Mouse (Mus musculus) forebrain, postnatal 0 days (tissue): Measurements from ENCODE around the gene Ccdc151. TPM values are rescaled to one million over a fixed set of nuclear protein-coding genes. Genes with fewer than 3 reads are reported as not detected.

Experiments used
- ATAC-seq: fragments of 200-750 bp; cut with Nextera tagmentation; 2 replicates; pipeline ENCODE4 v1.8.0; 2017; ENCODE audit warnings: mild to moderate bottlenecking, moderate library complexity
- DNase-seq: peaks from one replicate; pipeline ENCODE4 v3.0.0-alpha.2; 2015
- H3K27ac ChIP-seq: fragments of 300-500 bp; sonication (generic); 2 replicates; pipeline ENCODE4 v1.5.1; 2014; ENCODE audit warnings: low read depth, mild to moderate bottlenecking, antibody characterized with exemption, low read length, moderate library complexity, mixed read lengths
- H3K27me3 ChIP-seq: fragments of 300-500 bp; sonication (generic); 2 replicates; pipeline ENCODE4 v1.6.1; 2014; ENCODE audit warnings: mild to moderate bottlenecking, low read length, mixed read lengths; ENCODE audit not compliant: insufficient read depth
- H3K36me3 ChIP-seq: fragments of 300-500 bp; sonication (generic); 2 replicates; pipeline ENCODE4 v1.6.1; 2014; ENCODE audit warnings: mild to moderate bottlenecking, moderate library complexity; ENCODE audit not compliant: insufficient read depth
- H3K4me1 ChIP-seq: fragments of 300-500 bp; sonication (generic); 2 replicates; pipeline ENCODE4 v1.6.1; 2014; ENCODE audit warnings: antibody characterized with exemption; ENCODE audit not compliant: insufficient read depth
- H3K4me2 ChIP-seq: fragments of 300-500 bp; sonication (generic); 2 replicates; pipeline ENCODE4 v1.6.1; 2014; ENCODE audit warnings: low read depth, mild to moderate bottlenecking, moderate library complexity
- H3K4me3 ChIP-seq: fragments of 300-500 bp; sonication (generic); 2 replicates; pipeline ENCODE4 v1.5.1; 2014; ENCODE audit warnings: low read depth, low read length, mixed read lengths
- H3K9ac ChIP-seq: fragments of 300-500 bp; sonication (generic); 2 replicates; pipeline ENCODE4 v1.6.1; 2014; ENCODE audit warnings: mild to moderate bottlenecking
- H3K9me3 ChIP-seq: fragments of 300-500 bp; sonication (generic); 2 replicates; pipeline ENCODE4 v1.6.1; 2016; ENCODE audit warnings: low read length
- CTCF ChIP-seq: sonication (generic); IDR thresholded peaks from 2 replicates; pipeline ENCODE4 v1.5.1; 2016; ENCODE audit warnings: antibody characterized with exemption, control low read depth, low read depth
- WGBS: fragments of 180-500 bp; shearing (Covaris S2); extraction: QIAGEN DNeasy Blood & Tissue Kit; methylation state at CpG from one replicate; pipeline ENCODE4 v1.1.7; 2014; 5-methylcytosine and 5-hydroxymethylcytosine counted together
- polyA plus RNA-seq: library from polyadenylated mRNA; unstranded; fragments of >200 nt; fragmentation: Nextera tagmentation; extraction: Ambion mirVana; gene quantifications from 2 replicates; pipeline ENCODE4 v1.2.1, GENCODE M21; 2015
- total RNA-seq: library from RNA; depleted of rRNA; stranded (reverse); fragments of >200 nt; gene quantifications from 2 replicates; pipeline ENCODE4 v1.2.3, GENCODE M21; 2014

Ccdc151 gene
- total and polyA plus RNA-seq, 2 experiments from 2014 or later: 6.0 to 6.4 TPM

- H3K27me3 ChIP-seq: no peaks in the 10 kb centered on the region
- H3K4me1 ChIP-seq: no peaks in the 10 kb centered on the region
- DNase-seq: no peak
- TF ChIP-seq CTCF: no peak
- no peak overlapping the region for H3K4me3 ChIP-seq
- H3K4me2 ChIP-seq: no peak overlapping the region
- WGBS: 72% methylated on average over 7 of the region's 7 CpGs
- H3K27ac ChIP-seq: no peak overlapping the region
- H3K9me3 ChIP-seq: no peaks in the 10 kb centered on the region
- peaks cover 50% of the 10 kb centered on the region for H3K36me3 ChIP-seq
- H3K9ac ChIP-seq: no peak overlapping the region
- no peak for ATAC-seq
Measured at GRCm38 (mm10) chr9:22017208-22017825, 14.9 kb upstream of the Ccdc151 start.

GRCm38 (mm10) chr9:22016245-22016644 is 13.8 kb upstream of the Ccdc151 start:
- DNase-seq (no peak), ATAC-seq (no peak)
- Histone ChIP-seq H3K9ac (no peak overlapping the region), H3K27ac (no peak overlapping the region), H3K27me3 (no peaks in the 10 kb centered on the region), H3K9me3 (no peaks in the 10 kb centered on the region), H3K4me3 (no peak overlapping the region), H3K4me2 (no peak overlapping the region), H3K4me1 (no peaks in the 10 kb centered on the region), H3K36me3 (peaks cover 59% of the 10 kb centered on the region)
- TF ChIP-seq CTCF: no peak
- WGBS: 64% methylated on average over 10 of the region's 10 CpGs

- H3K36me3 ChIP-seq: peaks cover 80% of the 10 kb centered on the region
- no peaks in the 10 kb centered on the region for H3K27me3 ChIP-seq
- no peak overlapping the region for H3K4me2 ChIP-seq
- no peak for TF ChIP-seq CTCF
- ATAC-seq (peak; percentile 7; the same call in 1 of the 2 replicates), DNase-seq (no peak)
- H3K4me1 ChIP-seq: no peaks in the 10 kb centered on the region
- no peak overlapping the region for H3K4me3 ChIP-seq
- no peak overlapping the region for H3K9ac ChIP-seq
- WGBS: 86% methylated on average over 13 of the region's 13 CpGs
- H3K9me3 ChIP-seq: no peaks in the 10 kb centered on the region
- H3K27ac ChIP-seq: no peak overlapping the region
Measured at GRCm38 (mm10) chr9:22012731-22013130, 10.3 kb upstream of the Ccdc151 start.

- DNase-seq: no peak
- Histone ChIP-seq H3K36me3 (peaks cover 80% of the 10 kb centered on the region), H3K9ac (no peak overlapping the region), H3K4me2 (no peak overlapping the region), H3K27me3 (no peaks in the 10 kb centered on the region), H3K4me3 (no peak overlapping the region), H3K27ac (no peak overlapping the region), H3K9me3 (no peaks in the 10 kb centered on the region), H3K4me1 (no peaks in the 10 kb centered on the region)
- WGBS: 92% methylated on average over 5 of the region's 5 CpGs
- TF ChIP-seq CTCF: no peak
- ATAC-seq: no peak
Measured at GRCm38 (mm10) chr9:22011055-22011454, 8.6 kb upstream of the Ccdc151 start.

GRCm38 (mm10) chr9:22004546-22004945 is 2.1 kb upstream of the Ccdc151 start:
- Histone ChIP-seq H3K27me3 (no peaks in the 10 kb centered on the region), H3K36me3 (peaks cover 48% of the 10 kb centered on the region), H3K9ac (no peak overlapping the region), H3K27ac (no peak overlapping the region), H3K9me3 (no peaks in the 10 kb centered on the region), H3K4me1 (peaks cover 21% of the 10 kb centered on the region), H3K4me2 (no peak overlapping the region), H3K4me3 (no peak overlapping the region)
- no peak for DNase-seq
- no peak for ATAC-seq
- 97% methylated on average over 12 of the region's 12 CpGs for WGBS
- TF ChIP-seq CTCF: no peak

GRCm38 (mm10) chr9:22003163-22003554 is 725 bp upstream of the Ccdc151 start:
- Histone ChIP-seq H3K4me2 (peak overlapping the region; percentile 86), H3K27ac (peak overlapping the region; percentile 86), H3K9me3 (no peaks in the 10 kb centered on the region), H3K36me3 (peaks cover 35% of the 10 kb centered on the region), H3K4me1 (peaks cover 21% of the 10 kb centered on the region), H3K4me3 (peak overlapping the region; percentile 85), H3K9ac (peak overlapping the region; percentile 75), H3K27me3 (no peaks in the 10 kb centered on the region)
- DNase-seq (no peak), ATAC-seq (peak; percentile 19)
- WGBS: under 1% methylated on average over 18 of the region's 18 CpGs
- no peak for TF ChIP-seq CTCF

- ATAC-seq: no peak
- no peak overlapping the region for H3K4me3 ChIP-seq
- WGBS: 79% methylated on average over 4 of the region's 4 CpGs
Measured at GRCm38 (mm10) chr9:22001633-22002032, 801 bp downstream of the Ccdc151 start.

More at GRCm38 (mm10) chr9:22001633-22002032, 801 bp downstream of the Ccdc151 start:
- Histone ChIP-seq H3K4me1 (peaks cover 21% of the 10 kb centered on the region), H3K27me3 (no peaks in the 10 kb centered on the region), H3K4me2 (peak overlapping the region; percentile 76; the same call in 1 of the 2 replicates), H3K9me3 (no peaks in the 10 kb centered on the region), H3K27ac (0 out of 2 replicates have a peak overlapping the region, but pooled peaks have one; percentile 85), H3K36me3 (peaks cover 24% of the 10 kb centered on the region), H3K9ac (no peak overlapping the region)
- DNase-seq: no peak
- TF ChIP-seq CTCF: peak; percentile 31; the same call in 1 of the 2 replicates
